Mouse (Mus musculus) cerebellum, adult 9-10 months (tissue): ENCODE measurements around the gene Zfand2a.

Experiments used
- DNase-seq: peaks from one replicate; pipeline ENCODE4 v3.0.0; 2022

Zfand2a gene

DNA sequence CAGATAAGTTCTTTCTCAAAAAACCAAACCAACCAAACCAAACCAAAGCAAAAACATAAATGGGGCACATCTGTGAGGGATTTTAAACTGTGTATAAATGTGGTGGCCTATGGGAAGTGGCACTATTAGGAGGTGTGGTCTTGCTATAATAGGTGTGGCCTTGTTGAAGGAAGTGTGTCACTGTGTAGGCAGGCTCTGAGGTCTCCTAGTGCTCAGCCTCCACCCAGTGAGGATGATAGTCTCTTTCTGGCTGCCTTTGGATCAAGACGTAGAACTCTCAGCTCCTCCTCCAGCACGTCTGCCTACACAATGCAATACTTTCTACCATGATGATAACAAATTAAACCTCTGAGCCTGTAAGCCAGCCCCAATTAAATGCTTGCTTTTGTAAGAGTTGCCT, 18.0 kb downstream of the Zfand2a start:
- DNase-seq = no peak

DNA sequence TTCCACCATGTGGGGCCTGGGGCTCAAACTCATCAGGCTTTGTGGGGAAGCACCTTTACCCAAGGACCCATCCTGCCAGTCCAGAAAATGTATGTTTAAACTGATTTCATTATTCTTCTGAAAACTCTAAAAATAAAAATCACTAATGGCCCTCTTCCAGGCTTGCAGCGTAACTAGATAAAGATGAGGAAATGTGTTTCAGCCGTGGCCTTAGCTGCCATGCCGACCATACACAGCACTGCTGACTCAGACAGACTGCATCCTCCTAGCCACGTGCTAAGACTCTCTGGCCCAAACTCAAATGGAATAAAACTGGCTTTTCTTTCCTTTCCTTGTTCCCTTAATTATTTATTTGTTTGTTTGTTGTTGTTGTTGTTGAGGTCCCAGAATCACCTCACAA, 19.5 kb downstream of the Zfand2a start:
- DNase-seq = no peak

DNA sequence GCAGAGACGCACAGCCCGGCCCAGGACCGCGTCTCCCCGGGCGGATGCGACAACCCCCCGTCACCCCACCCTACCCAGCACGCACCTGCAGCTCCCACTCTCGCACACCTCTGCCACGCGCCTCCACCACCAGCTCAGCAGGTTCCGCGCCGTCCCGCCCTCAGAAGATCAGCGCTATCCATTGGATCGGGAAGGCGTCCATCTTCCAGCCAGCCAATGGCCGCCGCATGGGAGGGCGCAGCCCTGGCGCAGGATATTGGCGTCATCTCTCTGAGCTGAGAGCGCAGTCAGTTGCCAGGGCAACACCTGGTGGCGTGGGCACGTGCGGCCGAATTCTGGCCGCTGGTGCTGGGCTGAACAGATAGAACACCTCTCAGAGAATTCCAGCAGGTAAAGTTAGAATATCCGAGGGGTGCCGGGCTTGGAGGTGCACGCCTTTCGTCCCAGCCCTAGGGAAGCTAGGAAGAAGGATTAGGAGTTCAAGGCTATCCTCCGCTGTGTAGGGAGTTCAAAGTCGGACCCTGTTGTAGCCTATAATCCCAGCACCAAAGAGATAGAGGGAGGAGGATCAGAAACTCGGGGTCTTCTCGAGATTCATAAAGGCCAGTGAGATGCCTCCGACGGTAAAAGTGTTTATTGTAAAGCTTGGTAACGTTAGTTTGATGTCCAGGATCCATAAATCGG, 23.8 kb downstream of the Zfand2a start, which contains the start of gene 3110082I17Rik:
Gene 3110082I17Rik, minus strand, starts transcription at position 144 of the 684 bp plus-strand sequence.
- peak; percentile 98 for DNase-seq

DNA sequence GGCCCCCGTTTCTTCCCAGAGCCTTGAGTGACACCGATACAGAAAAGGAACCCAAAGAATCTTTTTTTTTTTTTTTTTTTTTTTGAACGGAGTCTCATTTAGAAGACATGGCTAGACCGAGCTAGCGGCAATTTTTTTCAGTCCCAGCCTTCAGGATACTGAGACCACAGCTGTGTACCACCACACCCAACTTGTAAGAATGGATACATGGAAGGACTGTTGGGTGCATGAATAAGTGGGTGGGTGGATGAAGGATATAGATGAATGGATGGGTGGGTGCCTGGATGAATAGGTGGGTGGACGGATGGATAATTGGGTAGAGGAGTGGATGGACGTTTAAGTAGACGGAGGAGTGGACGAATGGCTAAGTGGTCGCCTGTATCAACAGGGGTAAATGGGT, 24.4 kb downstream of the Zfand2a start:
- DNase-seq = no peak

DNA sequence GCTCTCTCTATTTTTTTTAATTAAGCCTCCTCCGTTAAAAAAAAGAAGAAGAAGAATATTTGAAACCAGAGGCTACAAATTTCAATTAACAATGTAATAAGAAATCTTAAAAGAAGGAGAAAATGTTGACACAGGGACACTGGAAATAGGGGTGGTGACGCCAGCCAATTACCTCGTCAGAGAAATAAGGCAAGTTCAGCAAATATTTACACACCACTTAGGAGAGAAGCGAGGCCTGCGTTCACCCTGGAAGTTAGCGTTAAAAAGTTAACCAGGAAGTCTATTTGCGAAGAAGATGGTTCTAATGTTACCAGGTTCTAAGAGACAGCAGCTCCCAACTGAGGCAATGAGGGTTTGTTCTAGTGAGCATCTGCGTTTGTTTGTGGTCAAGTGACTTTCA, 27.1 kb downstream of the Zfand2a start:
- DNase-seq = no peak

DNA sequence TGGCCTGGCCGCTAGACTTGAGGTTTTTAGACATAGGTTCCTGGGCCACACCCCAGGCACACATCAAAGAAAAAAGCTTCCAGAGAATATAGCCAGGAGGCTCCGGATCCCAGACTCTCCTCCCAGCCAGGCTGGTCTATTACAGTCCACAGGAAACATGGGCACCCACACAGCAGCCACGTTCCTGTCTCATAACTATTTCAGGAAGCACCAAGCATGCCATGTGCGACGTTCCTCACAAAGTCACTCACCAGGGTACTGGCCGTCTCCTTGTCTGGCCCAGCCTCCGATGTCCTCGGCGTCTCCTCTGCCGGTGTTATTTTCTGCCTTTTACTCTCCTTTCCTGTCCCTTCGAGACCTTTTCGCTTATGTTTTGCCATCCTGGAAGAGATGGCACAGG, 29.2 kb downstream of the Zfand2a start:
- DNase-seq = no peak

DNA sequence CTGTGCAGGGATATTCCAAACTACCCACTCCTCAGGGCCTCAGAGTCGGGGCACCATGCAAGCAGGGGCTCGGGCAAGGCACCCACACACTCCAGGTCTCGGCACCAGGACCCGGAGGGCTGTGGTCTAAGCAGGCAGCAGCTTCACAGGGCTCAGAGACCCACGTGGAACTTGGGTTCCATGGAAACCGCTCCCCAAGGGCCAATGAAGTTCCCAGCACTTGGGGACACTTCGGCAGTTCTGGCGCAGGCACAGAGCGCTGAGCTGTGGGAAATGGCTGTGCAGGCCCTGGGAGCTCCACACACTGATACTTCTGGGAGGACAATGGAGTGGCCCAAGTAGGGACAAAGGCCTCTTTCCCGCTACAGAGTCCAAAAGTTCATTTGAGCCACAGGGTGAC, 31.3 kb downstream of the Zfand2a start:
- no peak for DNase-seq

DNA sequence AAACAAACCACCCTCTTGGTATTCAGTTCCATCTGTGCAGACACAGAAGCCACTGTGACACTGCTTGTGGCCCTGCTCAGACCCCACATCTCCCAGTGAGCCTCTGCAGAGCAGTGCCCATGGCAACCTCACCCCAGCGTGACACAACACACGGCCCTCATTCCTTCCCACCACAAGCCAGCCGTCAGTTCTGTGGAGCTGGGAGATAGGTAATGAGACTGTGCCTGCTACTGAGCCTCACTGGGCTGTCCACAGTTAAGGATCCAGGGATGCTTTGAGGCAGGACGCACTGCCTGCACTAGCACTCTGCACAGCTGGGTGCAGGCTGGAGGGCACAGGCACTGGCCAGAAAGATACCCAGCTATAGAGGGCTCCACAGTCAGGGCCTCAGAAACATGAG, 34.4 kb downstream of the Zfand2a start:
- DNase-seq = no peak

DNA sequence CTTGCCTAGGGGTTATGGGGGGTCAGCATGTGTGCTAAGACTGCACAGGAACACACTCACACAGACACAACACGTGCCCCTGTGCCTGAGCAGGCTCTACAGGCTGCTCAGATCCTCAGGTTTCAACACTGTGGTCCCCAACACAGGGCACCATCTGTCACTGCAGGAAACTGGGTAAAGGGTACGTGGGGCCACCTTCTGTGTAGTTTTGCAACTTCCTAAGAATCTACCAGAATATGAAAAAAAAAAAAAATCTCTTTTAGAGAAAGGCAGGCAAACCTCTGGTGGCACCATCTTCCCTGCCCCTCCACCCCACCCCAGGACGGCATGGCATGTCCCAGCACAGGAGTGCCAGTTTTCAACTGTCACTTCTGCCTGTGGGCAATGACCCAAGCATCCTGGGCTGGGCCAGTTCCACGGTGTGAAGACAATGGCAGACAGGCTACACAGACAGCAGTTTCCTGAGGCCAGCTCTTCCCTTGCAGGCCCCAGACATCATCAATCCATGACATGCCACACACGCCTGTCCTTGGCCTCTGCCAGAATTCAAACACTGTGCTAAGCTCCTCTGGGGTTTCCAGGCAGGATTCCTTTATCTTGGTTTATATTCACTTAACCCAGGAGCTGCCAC, 35.1 kb downstream of the Zfand2a start:
- peak; percentile 62 for DNase-seq

DNA sequence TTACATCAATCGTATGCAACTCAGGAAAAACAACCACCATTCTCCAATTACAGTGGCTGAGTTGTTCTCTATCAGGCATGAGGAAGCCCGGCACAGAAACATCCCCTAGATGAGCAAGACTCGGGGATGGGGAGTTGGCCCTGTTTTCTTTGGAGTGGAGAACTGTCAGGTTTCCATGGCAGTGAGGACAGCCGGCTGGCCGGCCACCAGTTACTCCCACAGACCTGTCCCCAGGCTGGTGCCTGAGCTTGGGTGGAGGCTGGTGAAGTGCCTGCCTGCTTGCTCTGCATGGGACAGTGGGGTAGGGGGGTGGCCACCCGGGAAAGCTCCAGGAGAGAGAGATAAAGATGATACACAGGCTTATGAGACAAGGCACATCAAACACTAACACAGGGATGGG, 36.3 kb downstream of the Zfand2a start:
- DNase-seq = no peak

DNA sequence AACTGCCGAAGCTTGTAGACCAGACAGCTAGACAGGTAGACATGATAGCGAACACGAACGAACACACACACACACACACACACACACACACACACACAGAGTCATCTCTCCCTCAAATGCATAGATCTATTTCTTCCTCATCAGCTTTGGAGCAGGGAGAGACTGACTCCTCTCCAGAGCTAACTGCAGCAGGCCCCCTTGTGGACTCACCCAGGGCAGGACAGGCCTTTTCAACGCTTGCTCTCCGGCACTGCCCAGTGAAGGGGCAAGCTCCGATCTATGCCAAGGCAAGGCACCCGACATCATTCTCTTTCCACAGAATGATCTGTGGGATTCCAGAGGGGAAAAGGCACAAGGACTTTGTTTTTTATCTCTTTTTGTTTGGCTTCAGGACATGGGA, 39.1 kb downstream of the Zfand2a start:
- no peak for DNase-seq

DNA sequence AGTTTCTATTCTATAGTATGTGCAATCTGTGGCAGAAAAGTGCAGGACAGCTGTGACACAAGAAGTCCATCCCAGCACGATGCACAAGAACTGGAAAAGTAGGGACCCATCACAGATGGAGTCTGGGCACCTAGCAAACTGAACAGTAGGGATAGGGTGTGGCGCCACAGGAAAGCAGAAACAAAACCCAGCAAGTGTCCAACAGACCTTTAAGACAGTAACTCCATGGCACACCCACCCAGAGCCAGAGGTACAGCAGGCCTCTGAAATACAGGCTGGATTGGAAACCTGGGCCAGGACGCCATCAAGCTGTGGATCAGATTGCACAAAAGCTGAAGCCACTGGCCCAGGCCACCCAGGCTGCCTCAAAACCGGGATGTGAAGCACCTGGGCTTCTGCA, 41.4 kb downstream of the Zfand2a start:
- no peak for DNase-seq

DNA sequence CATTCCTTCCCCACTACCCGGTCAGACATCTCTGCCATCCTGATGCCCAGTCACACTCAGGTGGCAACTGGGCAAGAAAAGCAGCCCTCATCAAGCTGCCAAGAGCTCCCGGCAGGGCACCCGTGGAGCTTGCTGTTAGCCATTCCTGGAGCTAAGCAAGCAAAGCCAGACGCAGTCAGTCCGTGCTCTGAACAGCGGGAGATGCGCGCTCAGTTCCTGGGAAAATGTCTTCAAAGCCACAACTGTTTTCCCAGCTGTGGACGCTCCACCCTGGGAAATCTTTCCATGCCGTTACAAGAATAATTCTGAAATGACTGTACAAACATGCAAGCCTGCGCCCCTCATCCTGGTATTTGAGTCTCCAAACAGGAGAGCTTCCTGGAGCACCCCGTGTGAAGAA, 41.9 kb downstream of the Zfand2a start:
- no peak for DNase-seq

DNA sequence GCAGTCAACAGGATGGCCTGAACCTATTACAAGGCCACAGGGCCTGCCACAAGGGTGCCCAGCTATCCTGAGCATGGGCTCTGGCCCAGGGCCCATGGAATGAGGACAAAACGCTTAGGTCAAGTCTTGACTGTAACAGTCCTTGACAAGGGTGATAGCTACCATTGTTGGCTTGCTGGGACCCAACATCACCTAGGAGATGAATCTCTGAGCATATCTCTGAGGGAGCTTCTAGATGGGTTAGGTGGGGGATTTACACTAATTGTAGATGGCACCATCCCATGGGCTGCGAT, 42.7 kb downstream of the Zfand2a start:
- no peak for DNase-seq

DNA sequence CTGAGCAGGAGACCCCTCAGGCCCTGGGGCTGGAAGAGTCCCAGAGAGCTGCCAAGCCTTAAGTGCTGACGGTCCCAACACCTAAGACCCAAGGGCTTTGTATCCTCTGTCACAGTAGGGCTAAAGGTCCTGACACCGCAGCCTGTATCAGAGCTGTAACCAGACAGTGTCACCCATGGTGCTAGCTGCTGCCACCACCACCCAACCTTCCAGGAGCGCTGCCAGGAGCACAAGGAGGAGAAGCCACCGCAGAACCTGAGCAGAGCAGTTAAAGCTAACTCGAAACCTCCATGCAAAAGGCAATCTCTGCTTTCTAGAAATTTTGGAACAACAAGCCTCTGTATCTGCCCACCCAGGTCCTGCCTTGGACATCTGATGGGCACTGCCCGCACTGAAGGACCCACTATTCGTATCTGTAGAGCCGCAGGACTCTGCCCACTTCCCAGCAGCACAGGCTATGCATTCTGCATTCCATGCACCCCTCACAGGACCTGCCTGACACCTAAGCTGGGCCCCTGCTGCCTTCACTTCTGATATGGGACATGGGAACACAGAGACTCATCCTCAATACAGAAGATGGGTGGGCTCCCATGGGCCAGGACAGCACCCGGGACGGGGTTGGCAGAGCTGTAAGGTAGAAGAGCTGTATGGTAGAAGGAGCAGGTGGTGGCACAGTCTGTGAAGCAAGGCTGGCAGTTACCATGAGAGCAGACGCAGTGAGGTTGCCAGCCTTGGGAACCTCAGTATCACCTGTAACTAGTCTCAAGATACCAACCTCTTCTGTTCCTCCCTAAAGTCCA, 43.2 kb downstream of the Zfand2a start:
- no peak for DNase-seq

DNA sequence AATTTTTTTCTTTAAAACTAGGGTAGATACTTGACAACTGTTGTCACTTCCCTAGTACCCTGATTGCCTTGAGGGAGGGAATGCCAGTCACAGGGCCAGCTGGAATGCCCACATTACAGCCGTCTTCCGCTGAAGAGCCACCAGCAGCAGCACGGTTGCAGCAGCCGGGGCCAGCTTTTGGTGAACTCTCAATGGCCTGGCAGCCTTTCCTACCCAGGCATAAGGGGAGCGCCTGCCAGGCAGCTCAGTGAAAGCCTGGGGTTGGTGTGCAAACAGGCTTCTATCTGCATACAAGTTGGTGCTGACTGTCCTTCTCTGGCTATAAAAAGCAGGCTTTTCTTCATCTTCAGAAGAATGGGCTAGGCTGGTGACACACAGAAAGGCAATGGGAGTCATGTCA, 43.9 kb downstream of the Zfand2a start:
- DNase-seq = peak; percentile 52

DNA sequence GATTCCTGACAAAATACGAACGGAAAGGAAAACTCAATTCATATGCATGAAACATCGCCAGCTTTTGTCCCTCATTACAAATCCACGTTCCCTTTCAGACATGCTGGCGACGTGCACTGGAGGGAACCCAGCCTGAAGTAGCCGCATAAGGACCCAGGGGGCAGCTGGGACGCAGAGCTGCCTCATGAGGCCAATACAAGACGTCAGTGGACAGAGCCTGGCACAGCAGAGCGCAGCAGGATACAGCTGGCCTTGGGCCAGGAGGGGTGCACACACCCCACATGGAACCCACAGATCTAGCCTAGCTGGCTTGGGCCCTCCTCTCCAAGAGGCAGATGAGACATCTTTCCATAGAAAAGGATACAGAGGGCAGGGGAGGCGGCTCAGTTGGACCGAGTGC, 45.9 kb downstream of the Zfand2a start:
- DNase-seq = no peak

DNA sequence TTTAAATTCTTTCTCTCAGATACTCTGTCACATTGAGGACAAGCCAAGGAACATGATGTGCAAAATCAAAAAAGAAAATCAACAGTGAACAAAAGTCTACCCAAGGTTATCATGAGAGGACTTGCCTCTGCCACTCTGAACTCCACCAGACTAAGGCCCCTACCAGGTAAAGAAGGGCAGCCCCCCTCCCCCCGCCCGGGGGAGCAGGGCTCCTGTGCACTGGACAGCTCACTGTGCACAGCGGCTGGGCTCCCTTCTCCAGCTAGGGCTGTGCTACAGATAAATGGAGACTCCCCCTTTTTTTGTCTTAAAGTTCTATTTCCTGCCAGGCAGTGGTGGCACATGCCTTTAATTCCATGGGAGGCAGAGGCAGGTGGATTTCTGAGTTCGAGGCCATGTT, 46.6 kb downstream of the Zfand2a start:
- DNase-seq = no peak

DNA sequence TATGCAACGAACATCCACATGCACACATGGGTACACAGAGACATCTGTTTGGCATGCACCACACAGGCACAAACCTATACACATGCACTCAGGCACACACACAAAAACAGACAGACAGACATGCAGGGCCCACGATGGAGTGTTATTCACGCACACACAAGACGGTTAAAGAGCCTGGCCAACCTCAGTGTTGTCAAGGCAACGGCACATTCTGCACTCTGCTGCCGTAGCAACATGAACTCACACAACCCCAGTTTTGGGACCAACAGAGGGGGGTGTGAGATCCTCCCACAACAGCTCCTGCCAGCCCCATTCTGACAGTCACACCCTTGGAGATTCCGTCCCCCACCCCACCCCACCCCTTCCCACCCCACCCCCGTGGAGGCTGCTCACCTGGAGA, 49.4 kb downstream of the Zfand2a start:
- DNase-seq = no peak

DNA sequence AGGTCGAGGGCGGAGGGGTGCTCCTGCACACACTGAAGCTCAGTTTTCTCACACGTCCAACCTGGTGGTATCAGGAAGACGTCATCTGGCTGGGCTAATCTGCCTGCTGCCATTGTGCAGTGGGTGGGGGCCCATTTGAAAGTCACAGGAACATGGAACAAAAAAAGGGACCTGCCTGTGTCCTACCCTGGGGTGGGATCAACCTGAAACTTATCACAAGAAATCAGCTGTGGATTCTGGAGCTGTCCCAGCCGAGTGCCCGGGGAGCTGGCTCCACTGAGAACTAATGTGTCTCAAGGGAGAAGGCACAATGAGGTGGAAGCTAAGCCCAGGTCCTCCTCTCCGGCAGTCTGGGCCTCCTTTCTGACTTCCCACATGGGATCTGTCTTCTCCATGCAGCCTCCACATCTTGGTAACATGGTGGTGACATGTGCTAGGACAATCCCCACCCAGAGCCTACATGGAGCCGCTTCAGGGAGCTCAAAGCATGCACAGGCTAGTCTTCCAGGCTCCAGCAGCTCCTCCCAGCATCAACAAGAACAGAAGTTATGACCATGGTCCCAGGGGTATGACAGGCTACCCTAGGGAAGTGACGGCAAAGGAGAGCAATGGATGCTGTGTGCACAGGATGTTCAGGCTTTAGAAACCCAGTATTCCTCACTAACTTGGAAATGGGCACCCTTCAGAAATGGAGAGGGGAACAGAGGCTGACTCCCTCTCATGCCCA, 50.3 kb downstream of the Zfand2a start:
- DNase-seq = no peak

DNA sequence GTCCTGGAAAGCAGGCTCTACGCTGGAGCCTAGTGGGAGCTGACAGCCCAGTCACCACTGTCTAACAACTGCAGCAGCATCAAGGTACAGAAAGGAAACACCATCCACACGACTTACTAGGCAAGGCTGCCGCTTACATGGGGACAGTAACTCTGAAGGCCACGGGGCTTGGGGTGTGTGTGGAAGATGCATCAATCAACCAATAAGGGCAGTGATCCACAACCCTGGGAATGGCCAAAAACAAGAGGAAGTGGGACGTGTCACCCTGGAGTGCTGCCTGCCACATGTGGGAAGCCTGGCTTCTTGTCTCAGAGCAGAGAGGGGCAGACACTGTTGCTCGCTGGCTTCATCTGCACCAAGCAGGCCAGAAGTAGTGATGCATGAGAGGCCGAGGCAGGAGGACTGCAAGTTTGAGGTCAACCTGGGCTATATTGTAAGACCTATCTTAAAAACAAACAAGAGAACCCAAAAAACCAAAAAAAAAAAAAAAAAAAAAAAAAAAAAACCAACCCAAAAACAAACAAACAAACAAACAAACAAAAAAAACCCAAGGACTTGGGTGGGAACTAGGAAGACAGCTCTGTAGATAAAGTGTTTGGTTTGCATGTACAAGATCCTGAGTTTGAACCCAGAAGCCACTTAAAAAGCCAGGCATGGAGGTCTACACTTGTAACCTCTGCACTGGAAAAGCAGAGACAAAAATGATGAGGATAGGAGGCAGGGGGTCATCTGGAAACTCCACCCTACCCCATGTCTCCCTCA, 51.4 kb downstream of the Zfand2a start:
- no peak for DNase-seq

DNA sequence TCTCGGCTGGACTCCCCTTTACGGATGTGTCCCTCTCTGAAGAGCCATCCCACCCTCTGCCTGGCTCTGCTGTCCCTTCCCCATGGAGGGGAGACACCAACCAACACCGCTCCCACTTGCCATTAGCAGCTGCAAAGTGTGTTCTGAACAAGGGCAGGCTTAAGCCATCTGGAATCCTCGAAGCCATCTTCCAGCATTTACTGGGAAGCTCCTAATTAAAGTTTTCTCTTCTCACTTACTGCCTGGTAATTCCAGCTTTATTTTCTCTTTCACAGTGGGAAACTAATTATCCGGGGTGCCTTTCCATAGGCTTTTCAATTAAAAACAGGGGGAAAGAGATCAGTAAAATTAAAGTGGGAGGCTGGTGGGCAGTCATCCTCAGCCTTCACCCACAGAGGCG, 52.0 kb downstream of the Zfand2a start:
- DNase-seq = no peak

DNA sequence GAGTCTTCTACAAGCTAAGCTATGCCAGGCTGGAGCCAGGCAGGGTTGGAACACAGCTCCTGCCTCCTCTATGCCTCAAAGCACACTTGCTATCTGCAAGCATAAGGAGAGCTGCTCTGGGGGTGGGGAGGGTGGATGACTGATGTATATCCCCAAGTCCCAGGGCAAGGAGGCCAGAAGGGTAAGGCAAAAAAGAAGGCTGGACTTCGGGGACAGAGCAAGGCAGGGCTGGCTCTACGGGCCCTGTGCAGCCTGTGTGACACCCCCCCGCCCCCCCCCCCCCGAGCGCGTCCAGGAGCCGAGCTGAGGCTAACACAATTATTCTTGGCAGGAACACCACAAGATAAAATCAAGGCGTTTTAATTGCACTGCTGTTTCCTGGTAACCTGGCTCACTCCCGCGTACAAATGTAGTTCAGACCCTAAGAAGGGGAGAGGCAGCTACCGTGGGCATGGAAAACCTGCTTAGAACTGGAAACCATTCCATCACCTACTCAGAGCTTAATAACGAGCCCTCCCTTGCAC, 54.5 kb downstream of the Zfand2a start:
- DNase-seq = no peak
